Mouse (Mus musculus) yolk sac, embryonic 10.5 days (tissue): ENCODE data around the gene Zfp986.
A peak's percentile ranks its signal among the peaks of the same experiment; 100 is the strongest.
"Not testable (repeated sequence)": the region's sequence is repeated elsewhere in the genome, so short reads cannot be mapped to it uniquely, and the experiment has no call there.

Experiments
- DNase-seq: peaks from one replicate; pipeline ENCODE4 v3.0.0-alpha.2; 2017; ENCODE audit warnings: low spot score

Zfp986 gene

DNA sequence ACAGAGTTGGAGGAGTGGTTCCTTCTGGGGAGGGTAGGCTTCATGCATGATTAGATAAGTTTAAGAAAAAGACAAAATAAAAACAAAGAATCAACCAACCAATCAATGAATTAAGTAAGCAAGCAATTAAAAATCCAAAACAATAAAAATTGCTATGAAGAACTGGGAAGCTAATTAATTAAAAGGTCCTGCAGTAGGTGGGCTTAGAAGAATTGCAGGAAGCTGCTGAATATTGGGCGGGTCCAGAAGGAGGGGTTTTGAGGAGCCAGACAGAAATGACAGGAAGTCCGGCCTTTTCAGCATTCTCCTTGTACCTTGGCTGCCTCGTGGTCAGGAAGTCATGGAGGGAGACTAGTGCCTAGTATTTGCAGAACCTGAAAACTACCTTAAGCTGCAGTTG is at the start of gene Zfp986:
Zfp986 (plus strand) TSS at position 301 of the 400 bp plus-strand sequence.
- peak; percentile 0 for DNase-seq

DNA sequence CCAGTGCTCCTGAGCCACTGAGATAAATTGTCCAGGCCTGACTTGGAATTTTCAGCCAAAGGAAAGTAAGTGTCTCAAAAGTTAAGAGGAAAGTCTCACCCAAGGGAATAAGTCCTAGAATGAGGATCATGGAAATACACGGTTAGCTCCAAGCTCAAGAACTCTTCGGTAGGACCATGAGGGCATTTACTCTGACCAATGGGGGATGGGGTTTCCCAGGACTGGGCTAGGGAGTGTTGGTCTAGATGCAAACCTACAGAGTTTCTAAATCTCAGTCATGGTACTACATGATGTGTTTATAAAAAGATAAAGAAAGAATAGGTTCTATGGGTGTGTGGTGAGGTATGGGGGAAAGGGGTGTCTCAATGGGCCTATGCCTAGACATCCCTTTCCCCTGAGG is 48.6 kb upstream of the Zfp986 start:
- DNase-seq = not testable (repeated sequence)

DNA sequence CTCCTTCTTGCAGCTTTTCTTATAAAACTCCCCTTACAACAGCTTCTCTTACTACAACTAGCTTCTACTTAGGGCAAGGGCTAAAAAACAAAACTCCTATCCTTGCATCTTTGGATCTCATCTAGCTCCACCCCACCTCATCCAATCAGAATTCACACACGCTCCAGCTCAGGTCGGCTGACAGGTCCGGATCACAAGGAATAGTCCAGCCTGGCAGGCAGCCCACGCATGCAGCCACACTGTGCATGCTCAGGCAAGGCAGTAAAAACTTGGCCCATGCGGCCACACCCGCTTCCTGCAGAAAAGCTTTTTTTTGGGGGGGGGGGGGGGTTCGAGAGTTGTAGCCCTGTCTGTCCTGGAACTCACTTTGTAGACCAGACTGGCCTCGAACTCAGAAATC is 43.0 kb upstream of the Zfp986 start:
- not testable (repeated sequence) for DNase-seq

DNA sequence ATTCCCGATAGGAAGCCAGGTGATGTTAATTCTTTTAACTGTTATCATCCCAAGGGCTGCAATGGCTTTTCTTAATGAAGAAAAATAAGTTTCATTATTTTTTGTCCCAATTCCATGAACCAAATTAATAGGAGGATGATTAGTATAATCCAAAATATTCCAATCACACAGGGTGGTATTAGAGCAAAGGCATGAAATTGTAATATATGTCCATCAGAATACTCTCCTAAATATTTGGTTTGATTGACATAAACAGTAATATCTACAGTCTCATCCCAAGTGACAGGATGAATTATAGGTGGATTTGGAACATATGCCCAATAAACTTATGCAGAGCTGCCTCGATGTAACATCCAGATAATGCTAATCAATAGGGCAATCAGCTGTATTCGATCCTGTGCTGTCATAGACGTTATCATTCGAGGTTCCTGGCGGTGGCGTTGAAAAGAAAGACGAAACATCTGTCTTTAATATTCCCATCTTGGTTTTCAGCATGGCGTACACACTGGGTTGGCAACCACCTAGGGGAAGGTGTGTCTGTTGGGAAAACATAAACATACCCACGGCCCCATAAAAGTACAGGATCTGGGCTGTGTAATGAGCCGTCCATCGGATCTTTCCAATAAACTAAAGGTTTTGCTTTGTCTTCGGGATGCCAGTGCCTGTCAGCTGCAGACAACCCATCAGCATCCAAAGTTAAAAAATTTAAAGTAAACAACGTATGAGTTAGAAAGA is 37.1 kb upstream of the Zfp986 start:
- not testable (repeated sequence) for DNase-seq

DNA sequence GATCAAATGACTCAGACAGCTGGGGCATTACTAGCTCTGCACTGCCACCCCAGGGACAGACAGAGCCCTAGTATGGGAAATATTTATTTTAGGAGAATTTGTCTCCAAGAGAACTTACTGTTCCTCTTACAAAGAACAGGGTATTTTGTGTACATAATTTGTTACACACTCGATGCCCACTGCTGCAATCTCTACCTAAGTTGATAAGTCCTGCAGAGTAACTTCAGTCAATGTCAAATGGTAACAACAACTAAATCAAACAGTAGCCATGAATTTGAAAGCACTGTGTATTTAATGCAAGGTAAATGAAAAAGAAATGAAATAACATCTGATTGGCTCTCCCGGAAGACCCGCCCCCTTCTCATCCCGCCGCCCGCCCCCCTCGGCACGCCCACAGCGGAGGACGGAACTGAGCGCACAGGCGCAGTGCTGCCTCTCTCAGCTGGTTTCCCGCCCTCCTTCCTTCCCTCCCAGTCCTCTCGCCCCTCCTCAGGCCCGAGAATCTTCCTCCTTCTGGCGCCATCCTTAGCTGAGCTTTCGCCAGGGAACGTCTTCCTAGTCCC is 32.2 kb upstream of the Zfp986 start:
- DNase-seq = peak; percentile 0

DNA sequence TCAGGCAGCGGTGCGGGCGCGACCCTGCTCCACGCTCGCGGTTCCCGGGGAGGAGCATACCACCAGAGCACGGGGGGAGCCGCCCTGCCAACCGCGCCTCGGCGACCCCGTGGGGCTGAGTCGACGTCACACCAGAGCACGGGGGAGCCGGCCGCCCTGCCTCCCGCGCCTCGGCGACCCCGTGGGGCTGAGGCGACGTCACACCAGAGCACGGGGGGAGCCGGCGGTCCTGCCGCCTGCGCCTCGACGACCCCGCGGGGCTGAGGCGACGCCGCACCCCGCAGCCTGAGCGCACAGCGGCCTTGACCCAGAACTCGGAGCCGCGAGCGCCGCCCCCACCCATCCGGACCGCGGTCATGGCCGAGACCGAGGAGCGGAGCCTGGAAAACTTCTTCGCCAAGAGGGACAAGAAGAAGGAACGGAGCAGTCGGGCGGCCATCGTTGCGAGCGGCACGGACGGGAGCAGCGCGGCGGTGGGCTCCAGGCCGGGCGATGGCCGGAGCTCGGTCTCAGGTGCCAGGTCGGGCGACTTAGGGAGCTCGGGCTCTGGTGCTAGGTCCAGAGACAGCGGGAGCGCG is 31.6 kb upstream of the Zfp986 start:
- not testable (repeated sequence) for DNase-seq

DNA sequence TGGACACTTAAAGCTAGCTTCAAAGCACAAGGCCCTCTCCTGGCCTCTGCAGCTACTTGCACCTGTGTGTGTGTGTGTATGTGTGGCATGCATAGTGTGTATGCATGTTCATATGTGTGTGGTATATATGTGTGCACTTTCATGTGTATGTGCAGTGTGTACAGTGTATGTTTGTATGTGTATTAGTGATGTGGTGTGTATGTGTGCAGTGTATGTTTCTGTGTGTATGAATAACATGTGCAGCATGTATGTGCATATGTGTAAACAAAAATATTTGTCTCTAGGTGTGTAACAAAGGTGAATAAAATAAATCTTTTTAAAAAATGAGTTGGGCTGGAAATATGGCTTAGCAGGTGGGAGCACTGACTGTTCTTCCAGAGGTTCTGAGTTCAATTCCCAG is 21.8 kb upstream of the Zfp986 start:
- DNase-seq = not testable (repeated sequence)

DNA sequence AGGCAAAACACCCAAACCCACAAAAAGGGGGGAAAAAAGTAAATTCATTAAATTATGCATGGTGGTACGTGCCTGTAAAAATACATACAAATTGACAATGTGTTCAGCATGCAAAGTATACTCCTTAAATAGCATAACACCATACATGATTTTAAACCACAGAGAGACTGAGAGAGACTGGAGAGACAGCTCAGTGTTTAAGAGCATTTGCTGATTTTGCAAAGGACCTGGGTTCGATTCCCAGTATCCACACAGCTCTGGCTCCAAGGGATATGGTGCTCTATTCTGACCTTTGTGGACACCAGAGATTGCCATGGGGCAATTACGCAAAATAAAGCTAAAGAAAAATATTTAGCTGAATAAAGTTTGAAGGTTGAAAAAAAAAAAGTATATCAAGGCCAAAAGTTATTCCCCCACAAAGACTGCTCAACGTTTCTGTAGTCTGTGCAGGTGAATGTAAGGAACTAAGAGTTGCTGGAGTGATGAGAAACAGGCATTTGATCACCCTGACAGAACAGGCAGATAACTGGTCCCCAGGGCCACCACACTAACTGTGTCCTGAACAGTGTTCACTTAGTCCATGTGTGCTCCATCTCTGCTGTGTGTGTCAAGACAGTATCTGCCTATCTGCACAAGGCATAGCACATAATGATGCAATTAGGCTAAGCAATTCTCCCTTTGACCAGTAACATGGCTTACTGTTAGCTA is 20.3 kb upstream of the Zfp986 start:
- DNase-seq = not testable (repeated sequence)

DNA sequence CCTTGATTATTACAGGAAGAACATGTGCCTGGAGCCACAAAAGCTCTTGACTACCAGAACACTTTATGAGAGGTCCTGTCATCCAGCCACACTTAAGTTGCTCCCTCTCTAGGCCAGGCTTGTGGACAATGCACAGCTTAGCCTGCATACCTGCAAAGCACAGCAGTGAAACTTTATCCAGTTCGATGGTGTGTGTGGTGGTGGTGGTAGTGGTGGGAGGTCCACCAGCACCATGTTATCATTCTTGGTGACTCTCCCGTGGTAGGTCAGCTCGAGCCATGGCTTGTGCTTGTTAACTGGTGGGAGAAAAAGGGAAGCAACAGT is 19.7 kb upstream of the Zfp986 start:
- DNase-seq = not testable (repeated sequence)

DNA sequence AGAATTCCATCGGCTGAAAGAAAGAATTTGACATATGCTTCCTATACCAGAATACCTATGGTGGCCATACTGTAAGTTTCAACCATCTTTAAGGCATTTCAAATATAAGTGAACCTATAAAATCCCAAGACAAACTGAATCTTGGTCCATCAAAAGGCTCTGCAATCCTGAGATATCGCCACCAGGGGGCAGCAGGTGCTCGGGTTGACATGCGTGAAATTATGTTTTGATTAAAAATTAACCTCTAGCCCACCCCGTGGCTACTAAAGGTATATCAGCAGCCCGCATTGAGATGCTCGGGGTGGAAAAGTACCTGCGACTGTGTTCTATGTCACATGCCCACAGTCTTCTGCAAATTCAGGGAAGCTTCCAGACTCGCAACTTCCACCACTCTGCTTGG is 17.2 kb upstream of the Zfp986 start:
- not testable (repeated sequence) for DNase-seq

DNA sequence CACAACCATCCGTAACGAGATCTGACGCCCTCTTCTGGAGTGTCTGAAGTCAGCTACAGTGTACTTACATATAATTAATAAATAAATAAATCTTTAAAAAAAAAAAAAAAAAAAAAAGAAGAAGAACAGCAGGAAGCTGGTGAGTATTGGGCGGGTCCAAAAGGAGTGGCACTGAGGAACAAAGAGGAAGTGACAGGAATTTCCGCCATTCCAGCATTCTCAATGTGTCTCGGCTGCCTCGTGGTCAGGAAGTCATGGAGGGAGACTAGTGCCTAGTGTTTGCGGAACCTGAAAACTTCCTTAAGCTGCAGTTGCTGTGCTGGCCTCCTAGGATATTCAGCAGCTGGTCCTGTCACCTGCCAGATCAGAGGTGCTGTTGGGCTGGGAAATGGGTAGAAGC is 4.7 kb upstream of the Zfp986 start:
- DNase-seq = peak; percentile 1
